Mouse (Mus musculus): ENCODE measurements around the gene Omt2b. TPM values are rescaled to one million over a fixed set of nuclear protein-coding genes. Genes with fewer than 3 reads are reported as not detected.
"Not testable (repeated sequence)": the region's sequence is repeated elsewhere in the genome, so short reads cannot be mapped to it uniquely, and the experiment has no call there.

Gene Omt2b
- not detected in 2 replicates for polyA plus RNA-seq (2012; rRNA removed)

- H3K4me3 ChIP-seq (replicated peaks; ENCODE audit: extremely low read depth, low read depth, low read length); H3K4me1 ChIP-seq (ENCODE audit: control insufficient read depth, insufficient read depth, low read length); DNase-seq: not testable (repeated sequence)
- 73% methylated on average over 1 of the region's 1 CpGs for WGBS
Observed at GRCm38 (mm10) chr9:78327289-78327688, at the start of gene Omt2b. Omt2b (plus strand) TSS chr9:78327589.

- H3K4me1 ChIP-seq (ENCODE audit: control insufficient read depth, insufficient read depth, low read length); DNase-seq; H3K4me3 ChIP-seq (replicated peaks; ENCODE audit: extremely low read depth, low read depth, low read length): not testable (repeated sequence)
- 55% methylated on average over 4 of the region's 4 CpGs for WGBS
Observed at GRCm38 (mm10) chr9:78282002-78282711, 45.2 kb upstream of the Omt2b start.

GRCm38 (mm10) chr9:78289063-78289462 lies 38.3 kb upstream of the Omt2b start:
- not testable (repeated sequence) for H3K4me3 ChIP-seq (replicated peaks; ENCODE audit: extremely low read depth, low read depth, low read length); DNase-seq; H3K4me1 ChIP-seq (ENCODE audit: control insufficient read depth, insufficient read depth, low read length)
- 32% methylated on average over 1 of the region's 1 CpGs for WGBS

- DNase-seq; H3K4me3 ChIP-seq (replicated peaks; ENCODE audit: extremely low read depth, low read depth, low read length); H3K4me1 ChIP-seq (ENCODE audit: control insufficient read depth, insufficient read depth, low read length): not testable (repeated sequence)
- 62% methylated on average over 3 of the region's 3 CpGs for WGBS
Observed at GRCm38 (mm10) chr9:78289723-78290122, 37.7 kb upstream of the Omt2b start, which contains the start of gene Gm10639. Gm10639 (plus strand) TSS chr9:78289923.

GRCm38 (mm10) chr9:78292462-78292861 lies 34.9 kb upstream of the Omt2b start:
- not testable (repeated sequence) for H3K4me1 ChIP-seq (ENCODE audit: control insufficient read depth, insufficient read depth, low read length); H3K4me3 ChIP-seq (replicated peaks; ENCODE audit: extremely low read depth, low read depth, low read length); DNase-seq
- WGBS: 59% methylated on average over 8 of the region's 8 CpGs

GRCm38 (mm10) chr9:78293683-78294082 lies 33.7 kb upstream of the Omt2b start:
- DNase-seq; H3K4me1 ChIP-seq (ENCODE audit: control insufficient read depth, insufficient read depth, low read length); H3K4me3 ChIP-seq (replicated peaks; ENCODE audit: extremely low read depth, low read depth, low read length): not testable (repeated sequence)
- WGBS: 69% methylated on average over 1 of the region's 1 CpGs

GRCm38 (mm10) chr9:78294781-78295180 lies 32.6 kb upstream of the Omt2b start:
- DNase-seq; H3K4me1 ChIP-seq (ENCODE audit: control insufficient read depth, insufficient read depth, low read length): not testable (repeated sequence)

GRCm38 (mm10) chr9:78296089-78296488 lies 31.3 kb upstream of the Omt2b start:
- peak; percentile 34 for DNase-seq
- not testable (repeated sequence) for H3K4me1 ChIP-seq (ENCODE audit: control insufficient read depth, insufficient read depth, low read length); H3K4me3 ChIP-seq (replicated peaks; ENCODE audit: extremely low read depth, low read depth, low read length)
- peak; percentile 72 for TF ChIP-seq CTCF (IDR thresholded peaks at IDR 0.05; ENCODE audit: insufficient read depth, low read length)
- 6% methylated on average over 6 of the region's 6 CpGs for WGBS

More at GRCm38 (mm10) chr9:78294781-78295180, 32.6 kb upstream of the Omt2b start:
- H3K4me3 ChIP-seq (replicated peaks; ENCODE audit: extremely low read depth, low read depth, low read length): not testable (repeated sequence)
- 68% methylated on average over 7 of the region's 7 CpGs for WGBS

GRCm38 (mm10) chr9:78298232-78298631 lies 29.2 kb upstream of the Omt2b start:
- WGBS: 79% methylated on average over 1 of the region's 1 CpGs
- no peak overlapping the region for H3K4me3 ChIP-seq (replicated peaks; ENCODE audit: extremely low read depth, low read depth, low read length)
- H3K4me1 ChIP-seq (ENCODE audit: control insufficient read depth, insufficient read depth, low read length): no peaks in the 10 kb centered on the region
- no peak for DNase-seq
- TF ChIP-seq CTCF (IDR thresholded peaks at IDR 0.05; ENCODE audit: insufficient read depth, low read length) (no peak), POLR2A (IDR thresholded peaks at IDR 0.05; ENCODE audit: borderline replicate concordance, extremely low read depth, low read depth, low read length) (no peak)

- 44% methylated on average over 1 of the region's 1 CpGs for WGBS
- H3K4me3 ChIP-seq (replicated peaks; ENCODE audit: extremely low read depth, low read depth, low read length); H3K4me1 ChIP-seq (ENCODE audit: control insufficient read depth, insufficient read depth, low read length); DNase-seq: not testable (repeated sequence)
Observed at GRCm38 (mm10) chr9:78299143-78299542, 28.2 kb upstream of the Omt2b start.

- H3K4me1 ChIP-seq (ENCODE audit: control insufficient read depth, insufficient read depth, low read length); H3K4me3 ChIP-seq (replicated peaks; ENCODE audit: extremely low read depth, low read depth, low read length); DNase-seq: not testable (repeated sequence)
- WGBS: 74% methylated on average over 3 of the region's 3 CpGs
Observed at GRCm38 (mm10) chr9:78308122-78308521, 19.3 kb upstream of the Omt2b start.

- H3K4me3 ChIP-seq (replicated peaks; ENCODE audit: extremely low read depth, low read depth, low read length): no peak within 1 kb of the TSS
- TF ChIP-seq POLR2A (IDR thresholded peaks at IDR 0.05; ENCODE audit: borderline replicate concordance, extremely low read depth, low read depth, low read length): no peak
- no peak for TF ChIP-seq CTCF (IDR thresholded peaks at IDR 0.05; ENCODE audit: insufficient read depth, low read length)
- no peak for DNase-seq
- no peaks in the 10 kb centered on the region for H3K4me1 ChIP-seq (ENCODE audit: control insufficient read depth, insufficient read depth, low read length)
- WGBS: 71% methylated on average over 2 of the region's 2 CpGs
Observed at GRCm38 (mm10) chr9:78314696-78315095, 12.7 kb upstream of the Omt2b start, which contains the start of gene Omt2a. Omt2a (minus strand) TSS chr9:78314796.

Data from lung, adult 2 months (tissue).